Mouse (Mus musculus) MEL (cell line): ENCODE measurements around the gene Mmgt1.

Source experiments
- KAT2A ChIP-seq: conservative IDR thresholded peaks from 2 replicates; pipeline ENCODE4 v1.6.1; 2012; ENCODE audit warnings: low read depth, low read length, improper control_type of control experiment, inconsistent platforms
- MAFK ChIP-seq: IDR thresholded peaks from 2 replicates; pipeline ENCODE4 v1.6.1; 2011; ENCODE audit warnings: low read depth, mild to moderate bottlenecking, low read length, improper control_type of control experiment, borderline replicate concordance
- MAX ChIP-seq: IDR thresholded peaks from 2 replicates; pipeline ENCODE4 v1.6.1; 2011; ENCODE audit warnings: low read length, improper control_type of control experiment
- MAZ ChIP-seq: IDR thresholded peaks from 2 replicates; pipeline ENCODE4 v1.6.1; 2012; ENCODE audit warnings: low read depth, mild to moderate bottlenecking, inconsistent platforms, low read length, improper control_type of control experiment
- POLR2A ChIP-seq, 2 experiments: IDR thresholded peaks; 2 replicates each; pipeline ENCODE4 v1.6.1; 2011 to 2012; ENCODE audit warnings: low read length in 2 of 2, mild to moderate bottlenecking in 2 of 2, control low read depth in 1 of 2, improper control_type of control experiment in 1 of 2, low read depth in 1 of 2, moderate library complexity in 1 of 2; ENCODE audit not compliant: control insufficient read depth in 1 of 2, insufficient read depth in 1 of 2, poor library complexity in 1 of 2

- TF ChIP-seq POLR2A (IDR thresholded peaks at IDR 0.05; ENCODE audit: control insufficient read depth in 1 of 2, insufficient read depth in 1 of 2, low read depth in 1 of 2, low read length in 2 of 2, poor library complexity in 1 of 2): no peak
- peak; percentile 38; the same call in 1 of the 2 replicates for TF ChIP-seq MAFK
- no peak for TF ChIP-seq MAX
- no peak for TF ChIP-seq KAT2A
- no peak for TF ChIP-seq MAZ
These were observed 44.3 kb downstream of the Mmgt1 start for GRCm38 (mm10) chrX:56553584-56553983.
